Comparison of ENCODE assay signal across 21 mouse cellular contexts in genomic region chr12:107904457-107904856, GRCm38 (mm10).
A peak's percentile ranks its signal among the peaks of the same experiment; 100 is the strongest.
DNase-seq lines count a peak whose midpoint lies in the region; ATAC-seq and TF ChIP-seq lines count a peak whose summit lies in the region.
"Had no signal": no experiment of that assay in that cellular context is flagged by ENCODE, and none has a peak within 500 bp of the region (broad histone marks: within the 10 kb centered on the region; RNA-seq: fewer than 3 reads in every experiment).

No protein-coding gene starts in this region.

- no peaks in the 10 kb centered on the region for H3K36me3 ChIP-seq in hindbrain, embryonic 10.5 days
- no peaks in the 10 kb centered on the region for H3K36me3 ChIP-seq in hindbrain, embryonic 16.5 days (ENCODE audit: control insufficient read depth, insufficient read depth, low read length)
- no peaks in the 10 kb centered on the region for H3K36me3 ChIP-seq in E14TG2a.4 (ENCODE audit: insufficient read depth, low read length)
- H3K36me3 ChIP-seq: embryonic facial prominence, embryonic 12.5 days; forebrain, embryonic 15.5 days; heart, embryonic 15.5 days had no signal

- no peak for DNase-seq in hindbrain, embryonic 10.5 days (ENCODE audit: low spot score)
- DNase-seq in R1 (ENCODE audit: low read depth, low spot score): peak; percentile 54
- peak; percentile 16 for DNase-seq in naive thymus-derived CD4-positive, alpha-beta T cell, adult 2 months (ENCODE audit: low read depth)
- no peak for DNase-seq in thymus, adult 18-20 months
- DNase-seq in spleen, adult 12 weeks (ENCODE audit: low spot score): no peak
- DNase-seq: adrenal gland, adult 2 months; adrenal gland, postnatal 36 days; cerebellum, adult 11 months; cerebellum, adult 8-10 months; cerebellum, postnatal 14 days; embryo, embryonic 11 days; gastrocnemius, postnatal 14 days; heart, adult 2 months; heart, postnatal 14 days had no signal

- 0 out of 2 replicates have a peak overlapping the region, but pooled peaks have one; percentile 2 for H3K27ac ChIP-seq in hindbrain, embryonic 10.5 days
- H3K27ac ChIP-seq in hindbrain, embryonic 16.5 days (ENCODE audit: low read depth, low read length): no peak overlapping the region
- H3K27ac ChIP-seq: embryonic facial prominence, embryonic 12.5 days; forebrain, embryonic 15.5 days; heart, adult 2 months; heart, embryonic 15.5 days; hindbrain, embryonic 14.5 days had no signal

- H3K27me3 ChIP-seq in hindbrain, embryonic 10.5 days (ENCODE audit: insufficient read depth, poor library complexity, severe bottlenecking): no peaks in the 10 kb centered on the region
- no peaks in the 10 kb centered on the region for H3K27me3 ChIP-seq in hindbrain, embryonic 16.5 days (replicated peaks; ENCODE audit: control insufficient read depth, insufficient read depth, low read length)
- peaks cover 71% of the 10 kb centered on the region for H3K27me3 ChIP-seq in E14TG2a.4 (ENCODE audit: insufficient read depth, low read length)
- H3K27me3 ChIP-seq: embryonic facial prominence, embryonic 12.5 days; forebrain, embryonic 15.5 days; heart, embryonic 15.5 days had no signal

- WGBS in hindbrain, embryonic 10.5 days: 84% methylated on average over 11 of the region's 11 CpGs
- WGBS in hindbrain, embryonic 16.5 days: 77% methylated on average over 11 of the region's 11 CpGs

- peaks cover 10% of the 10 kb centered on the region for H3K9me3 ChIP-seq in hindbrain, embryonic 10.5 days
- H3K9me3 ChIP-seq in hindbrain, embryonic 16.5 days (ENCODE audit: control insufficient read depth, low read length): peaks cover 3% of the 10 kb centered on the region; the same call in 1 of the 2 replicates
- no peaks in the 10 kb centered on the region for H3K9me3 ChIP-seq in E14TG2a.4 (ENCODE audit: low read length)
- H3K9me3 ChIP-seq: embryonic facial prominence, embryonic 12.5 days; forebrain, embryonic 15.5 days; heart, embryonic 15.5 days had no signal

- TF ChIP-seq CTCF in E14TG2a.4 (conservative IDR thresholded peaks at IDR 0.05; ENCODE audit: low read length): no peak

- H3K4me1 ChIP-seq in hindbrain, embryonic 10.5 days (replicated peaks): peaks cover 27% of the 10 kb centered on the region
- no peaks in the 10 kb centered on the region for H3K4me1 ChIP-seq in hindbrain, embryonic 16.5 days (ENCODE audit: control insufficient read depth, insufficient read depth, low read depth, low read length)
- peaks cover 23% of the 10 kb centered on the region for H3K4me1 ChIP-seq in E14TG2a.4 (replicated peaks; ENCODE audit: low read depth, low read length)
- H3K4me1 ChIP-seq: embryonic facial prominence, embryonic 12.5 days; forebrain, embryonic 15.5 days; heart, embryonic 15.5 days had no signal

- H3K4me3 ChIP-seq in hindbrain, embryonic 10.5 days: no peak overlapping the region
- no peak overlapping the region for H3K4me3 ChIP-seq in hindbrain, embryonic 16.5 days (ENCODE audit: low read length)
- H3K4me3 ChIP-seq in E14TG2a.4 (replicated peaks; ENCODE audit: low read length): peak overlapping the region; percentile 21; the same call in 1 of the 2 replicates
- H3K4me3 ChIP-seq: embryonic facial prominence, embryonic 12.5 days; forebrain, embryonic 15.5 days; heart, adult 2 months; heart, embryonic 15.5 days had no signal

- no peak for ATAC-seq in hindbrain, embryonic 16.5 days
- ATAC-seq: forebrain, embryonic 15.5 days had no signal

- H3K9ac ChIP-seq in hindbrain, embryonic 16.5 days (ENCODE audit: low read depth, low read length): no peak overlapping the region
- H3K9ac ChIP-seq: embryonic facial prominence, embryonic 12.5 days; forebrain, embryonic 15.5 days; heart, embryonic 15.5 days; hindbrain, embryonic 14.5 days had no signal

- H3K4me2 ChIP-seq in hindbrain, embryonic 16.5 days (ENCODE audit: low read length): no peak overlapping the region
- H3K4me2 ChIP-seq: embryonic facial prominence, embryonic 12.5 days; forebrain, embryonic 15.5 days; heart, embryonic 11.5 days; heart, embryonic 15.5 days; hindbrain, embryonic 14.5 days had no signal

Comparison
In these comparisons a context has a peak if more than half of its experiments do, and no peak if none do; other contexts are left out.
1. DNase-seq: peak in R1 (single experiment) and naive thymus-derived CD4-positive, alpha-beta T cell, adult 2 months (single experiment); none in hindbrain, embryonic 10.5 days (single experiment), thymus, adult 18-20 months (0 of 2) and spleen, adult 12 weeks (single experiment).